Mouse (Mus musculus) cerebellum, adult 8-10 months (tissue): ENCODE measurements at regions not wholly inside any gene's neighbourhood (a gene's known extent, or its start where the extent isn't known, plus 50 kb on each side); places are given as distances from the start of the nearest gene placed in this dataset.

Experiments
- DNase-seq: peaks from one replicate; pipeline ENCODE4 v3.0.0; 2022

DNA sequence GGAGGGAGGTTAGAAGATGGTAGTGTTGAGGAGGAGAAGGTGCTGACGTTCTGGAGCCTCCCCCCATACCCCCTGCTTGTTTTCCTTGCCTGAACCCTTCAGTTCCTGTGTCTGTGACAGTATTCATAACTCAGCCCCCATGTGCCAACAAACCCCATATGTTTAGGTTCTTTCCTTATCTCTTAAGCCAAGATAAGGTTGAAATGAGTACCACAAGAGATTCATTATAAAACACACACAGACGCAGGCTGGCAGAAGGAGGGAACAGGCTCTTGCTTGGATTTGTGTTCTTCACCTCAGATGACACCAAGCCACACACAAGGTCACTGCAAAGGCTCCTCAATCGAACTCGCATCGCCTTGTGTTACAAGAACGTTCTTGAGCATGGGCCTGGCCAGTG lies 162.9 kb upstream of the Arid2 start:
- no peak for DNase-seq

GRCm38 (mm10) chr15:96129699-96130098 lies 157.6 kb upstream of the Arid2 start:
- no peak for DNase-seq

DNA sequence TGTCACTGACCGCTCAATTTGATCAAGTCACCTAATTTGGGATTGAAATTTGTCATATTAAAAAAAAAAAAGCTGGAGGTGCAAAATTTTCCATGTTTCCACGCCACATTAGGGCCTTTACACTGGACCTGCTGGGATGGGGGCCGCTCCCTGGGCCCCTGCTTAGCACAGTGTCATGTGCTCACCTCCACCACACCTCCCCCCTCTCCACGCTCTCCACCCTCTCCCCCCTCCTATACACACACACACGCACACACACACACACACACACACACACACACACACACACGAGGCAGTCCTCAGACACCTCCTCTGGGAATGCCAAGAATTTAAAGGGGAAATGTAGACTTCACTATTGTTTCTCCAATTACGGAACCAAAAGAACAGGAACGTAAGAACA lies 156.8 kb upstream of the Arid2 start:
- no peak for DNase-seq

GRCm38 (mm10) chr15:96131582-96132091 lies 155.7 kb upstream of the Arid2 start:
- DNase-seq = no peak

DNA sequence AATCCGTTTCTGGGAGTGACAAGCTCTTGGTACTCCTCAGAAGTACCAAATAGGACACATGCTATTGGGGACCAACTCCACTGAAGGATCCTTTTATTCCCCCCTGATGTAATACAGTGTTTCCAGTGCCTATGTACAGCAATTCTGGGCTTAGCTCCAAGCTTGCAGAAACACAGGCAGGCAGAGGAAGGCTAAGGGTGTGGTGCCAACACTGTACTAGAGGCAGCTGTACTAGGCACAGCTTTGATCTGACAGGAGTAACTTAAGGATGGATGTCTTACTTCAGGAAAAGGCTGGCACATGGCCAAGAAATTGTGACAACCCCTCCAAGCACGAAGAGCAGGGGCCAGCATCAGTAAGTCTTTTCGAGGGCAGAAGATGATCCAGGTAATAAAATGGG lies 154.7 kb upstream of the Arid2 start:
- no peak for DNase-seq

- DNase-seq = no peak
These were observed 152.0 kb upstream of the Arid2 start for GRCm38 (mm10) chr15:96135250-96135731.

- no peak for DNase-seq
These were observed 151.5 kb upstream of the Arid2 start for GRCm38 (mm10) chr15:96135816-96136215.

- no peak for DNase-seq
These were observed 149.8 kb upstream of the Arid2 start for GRCm38 (mm10) chr15:96137534-96137933.

DNA sequence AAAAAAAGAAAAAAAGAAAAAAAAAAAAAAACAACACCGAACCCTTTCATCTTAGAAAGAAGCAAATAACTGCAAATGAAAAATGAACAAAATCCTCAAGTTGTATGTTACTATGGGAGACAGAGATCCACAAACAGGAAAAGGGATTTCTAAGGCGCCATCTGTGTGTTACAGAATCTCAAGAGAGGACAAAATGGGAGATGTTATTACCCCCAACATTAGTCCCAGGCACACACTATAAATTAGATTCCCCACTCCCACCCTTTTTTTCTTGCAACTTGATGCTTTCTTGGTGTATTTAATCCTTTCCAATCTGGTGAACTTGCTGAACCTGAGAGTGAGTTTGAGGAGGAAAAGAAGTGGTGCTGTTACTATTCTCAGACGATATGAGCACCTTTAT lies 149.4 kb upstream of the Arid2 start:
- no peak for DNase-seq

DNA sequence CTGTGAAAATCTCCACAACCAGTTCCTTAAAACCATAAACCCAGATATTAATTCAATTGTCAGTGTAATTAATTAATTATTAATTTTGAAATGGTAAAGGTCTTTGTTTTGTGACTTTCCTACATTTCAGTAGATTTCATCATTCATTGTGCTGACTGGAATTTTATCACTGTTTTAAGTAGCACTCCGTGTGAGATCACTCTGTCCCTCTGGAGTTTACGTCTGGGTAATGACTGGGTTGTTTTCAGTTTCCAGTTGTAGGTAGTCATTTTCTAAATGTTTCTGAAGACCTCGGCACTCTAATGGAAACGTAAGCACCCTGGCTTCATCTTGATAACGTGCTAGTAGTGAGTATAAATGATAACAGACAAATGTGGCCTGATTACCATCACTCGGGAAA lies 133.8 kb upstream of the Arid2 start:
- no peak for DNase-seq

GRCm38 (mm10) chr15:96158321-96158720 lies 129.0 kb upstream of the Arid2 start:
- no peak for DNase-seq

- DNase-seq = no peak
These were observed 122.4 kb upstream of the Arid2 start for GRCm38 (mm10) chr15:96164771-96165431.

DNA sequence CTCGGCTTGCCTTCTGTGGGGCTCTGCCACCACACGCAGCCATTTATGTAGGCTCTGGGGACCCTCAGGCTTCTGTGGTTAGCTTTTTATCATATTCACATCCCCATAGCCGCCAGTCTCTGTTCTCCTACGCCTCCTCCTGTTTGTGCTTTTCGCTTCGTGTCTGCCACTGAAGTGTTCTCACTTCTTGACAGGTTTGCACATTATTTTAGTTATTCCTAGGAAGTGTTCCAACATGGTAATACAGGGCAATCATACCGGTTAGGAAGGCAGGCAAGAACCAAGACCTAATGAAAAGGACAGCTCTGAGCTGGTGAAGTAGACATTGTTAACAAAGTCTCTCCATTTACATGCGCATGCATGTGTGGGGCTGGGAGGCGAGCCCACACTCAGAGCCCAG lies 120.1 kb upstream of the Arid2 start:
- no peak for DNase-seq

DNA sequence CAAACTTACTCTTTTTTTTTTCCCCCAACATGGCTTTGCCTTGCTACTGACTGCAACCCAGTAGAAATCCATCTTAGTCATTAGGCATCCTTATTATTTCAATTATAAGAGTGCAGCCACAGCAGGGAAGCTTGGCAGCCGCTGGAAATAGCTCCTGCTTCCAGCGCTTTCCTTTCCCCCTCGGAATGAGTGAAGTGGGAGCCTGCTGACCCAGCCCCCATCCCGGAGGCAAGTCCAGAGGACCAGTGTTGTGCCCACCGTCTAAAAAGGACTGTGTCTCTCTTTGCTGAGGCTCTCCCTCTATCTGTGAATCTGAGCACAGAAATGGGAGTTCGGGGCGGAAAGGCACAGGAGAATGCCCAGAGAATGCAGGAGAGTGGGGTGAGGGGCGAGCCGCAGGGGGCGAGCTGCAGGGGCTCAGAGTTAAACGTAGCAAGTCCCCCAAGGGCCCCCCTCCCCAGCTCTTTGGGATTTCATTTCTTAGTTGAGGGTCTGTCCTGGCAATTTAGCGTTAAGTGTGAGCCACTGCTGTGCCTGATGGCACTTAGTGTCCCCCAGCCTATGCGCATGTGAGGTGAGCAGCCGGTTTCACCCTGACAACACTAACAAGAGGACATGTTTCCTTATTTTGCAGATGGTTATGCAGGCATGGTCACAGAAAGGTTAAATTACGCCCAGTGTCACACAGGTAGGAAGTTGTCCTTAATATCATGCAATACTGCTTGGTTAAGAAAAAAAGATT lies 117.4 kb upstream of the Arid2 start:
- DNase-seq = no peak

- peak; percentile 36 for DNase-seq
These were observed 116.1 kb upstream of the Arid2 start for GRCm38 (mm10) chr15:96170986-96171769.

DNA sequence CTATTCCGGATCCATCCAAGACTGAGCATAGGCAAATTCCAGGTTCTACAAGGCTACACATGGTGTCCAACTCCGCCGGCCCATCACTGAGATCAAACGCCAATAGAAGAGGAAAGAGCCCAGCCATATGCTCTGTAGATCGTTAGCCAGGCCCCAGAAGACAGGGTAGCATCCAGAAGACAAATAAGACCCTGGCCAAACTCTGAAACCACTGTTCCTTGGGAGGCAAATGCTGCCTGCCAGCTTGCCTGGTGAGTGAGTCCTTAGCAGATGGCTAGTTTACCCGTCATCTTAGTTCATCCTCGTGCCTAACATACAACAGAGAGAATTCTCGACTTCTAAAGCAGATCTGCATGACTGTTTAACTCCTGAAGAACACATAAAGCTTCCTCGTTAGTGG lies 109.4 kb upstream of the Arid2 start:
- no peak for DNase-seq

- DNase-seq = no peak
These were observed 108.8 kb upstream of the Arid2 start for GRCm38 (mm10) chr15:96178374-96179109.

DNA sequence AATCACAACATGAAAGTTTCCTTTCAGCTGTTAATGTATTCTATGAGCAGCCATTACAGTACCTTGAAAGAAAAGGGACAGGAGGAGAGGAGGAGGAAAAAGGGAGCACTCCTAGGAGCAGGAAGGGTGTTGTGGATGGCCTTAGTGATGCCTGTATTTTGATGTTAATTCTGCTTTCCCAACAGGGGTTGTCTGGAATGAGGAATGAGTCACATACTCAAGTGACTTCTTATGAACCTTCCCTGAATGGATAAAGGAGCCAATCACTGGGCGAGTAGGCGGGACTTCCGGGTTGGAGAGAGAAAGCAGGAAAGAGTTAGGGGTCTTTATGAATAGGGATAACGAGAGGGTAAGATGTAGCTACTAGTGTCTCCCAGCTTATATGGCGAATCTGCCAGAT lies 107.8 kb upstream of the Arid2 start:
- no peak for DNase-seq

- no peak for DNase-seq
These were observed 107.3 kb upstream of the Arid2 start for GRCm38 (mm10) chr15:96180036-96180435.

DNA sequence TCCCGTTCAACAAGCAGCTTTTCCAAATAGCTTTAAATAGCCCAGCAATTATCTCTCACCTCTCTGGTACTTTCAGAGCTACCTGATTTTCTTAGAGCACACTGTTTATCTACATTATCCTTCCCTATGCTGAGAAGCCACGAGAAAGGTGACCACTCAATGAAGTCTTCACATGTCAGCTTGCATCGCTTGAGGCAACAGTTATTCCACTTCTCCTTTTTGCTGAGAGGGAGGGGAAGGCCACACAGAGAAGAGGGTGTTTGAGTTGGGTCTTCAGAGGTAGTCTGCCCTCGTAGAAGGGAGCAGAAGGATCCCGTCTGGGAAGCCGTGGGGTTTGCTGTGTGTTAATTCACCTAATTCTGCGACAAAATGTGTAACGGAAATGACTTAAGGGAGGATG lies 106.3 kb upstream of the Arid2 start:
- DNase-seq = no peak

- no peak for DNase-seq
These were observed 105.0 kb upstream of the Arid2 start for GRCm38 (mm10) chr15:96182313-96182712.

DNA sequence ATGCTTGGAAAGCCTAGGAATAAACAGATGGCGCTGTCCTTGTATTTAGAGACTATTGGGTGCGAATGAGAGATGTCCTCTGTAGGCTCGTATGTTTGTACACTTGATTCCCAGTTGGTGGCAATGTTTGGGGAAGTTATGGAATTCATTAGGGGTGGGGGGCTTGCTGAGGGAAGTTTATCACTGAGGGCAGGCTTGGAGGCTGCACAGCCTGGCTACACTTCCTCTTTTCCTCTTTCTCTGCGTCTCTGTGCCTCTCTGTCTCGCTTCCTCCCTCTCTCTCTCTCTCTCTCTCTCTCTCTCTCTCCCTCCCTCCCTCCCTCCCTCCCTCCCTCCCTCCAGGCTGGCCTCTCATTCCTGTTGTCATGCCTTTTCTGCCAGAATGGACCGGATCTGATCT lies 104.2 kb upstream of the Arid2 start:
- DNase-seq = no peak

GRCm38 (mm10) chr15:96184666-96185065 lies 102.7 kb upstream of the Arid2 start:
- no peak for DNase-seq
